Mouse (Mus musculus) testis, postnatal 10 days (tissue): ENCODE measurements around the gene Tnfaip2.

Experiments
- DNase-seq: peaks from one replicate; pipeline ENCODE4 v3.0.0; 2021; ENCODE audit warnings: low spot score

The Tnfaip2 gene

DNA sequence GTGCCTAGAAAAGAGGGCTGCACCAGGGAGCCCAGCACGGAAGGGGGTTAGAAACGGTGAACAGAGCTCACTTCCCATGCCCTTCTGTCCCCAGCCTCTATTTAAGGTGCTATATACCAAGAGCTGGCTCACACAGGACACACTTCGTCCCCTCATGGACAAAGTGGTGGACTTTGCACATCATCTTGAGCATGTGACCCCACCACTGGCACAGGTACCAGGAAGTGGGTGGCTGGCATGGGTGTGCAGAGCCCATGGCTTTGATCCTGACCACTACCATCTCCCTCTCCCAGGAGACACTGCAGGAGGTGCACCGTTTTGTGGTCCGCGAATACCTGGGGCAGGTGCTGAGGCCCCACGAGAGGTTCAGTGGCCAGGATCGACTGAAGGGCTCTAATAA, 13.9 kb upstream of the Tnfaip2 start:
- no peak for DNase-seq

DNA sequence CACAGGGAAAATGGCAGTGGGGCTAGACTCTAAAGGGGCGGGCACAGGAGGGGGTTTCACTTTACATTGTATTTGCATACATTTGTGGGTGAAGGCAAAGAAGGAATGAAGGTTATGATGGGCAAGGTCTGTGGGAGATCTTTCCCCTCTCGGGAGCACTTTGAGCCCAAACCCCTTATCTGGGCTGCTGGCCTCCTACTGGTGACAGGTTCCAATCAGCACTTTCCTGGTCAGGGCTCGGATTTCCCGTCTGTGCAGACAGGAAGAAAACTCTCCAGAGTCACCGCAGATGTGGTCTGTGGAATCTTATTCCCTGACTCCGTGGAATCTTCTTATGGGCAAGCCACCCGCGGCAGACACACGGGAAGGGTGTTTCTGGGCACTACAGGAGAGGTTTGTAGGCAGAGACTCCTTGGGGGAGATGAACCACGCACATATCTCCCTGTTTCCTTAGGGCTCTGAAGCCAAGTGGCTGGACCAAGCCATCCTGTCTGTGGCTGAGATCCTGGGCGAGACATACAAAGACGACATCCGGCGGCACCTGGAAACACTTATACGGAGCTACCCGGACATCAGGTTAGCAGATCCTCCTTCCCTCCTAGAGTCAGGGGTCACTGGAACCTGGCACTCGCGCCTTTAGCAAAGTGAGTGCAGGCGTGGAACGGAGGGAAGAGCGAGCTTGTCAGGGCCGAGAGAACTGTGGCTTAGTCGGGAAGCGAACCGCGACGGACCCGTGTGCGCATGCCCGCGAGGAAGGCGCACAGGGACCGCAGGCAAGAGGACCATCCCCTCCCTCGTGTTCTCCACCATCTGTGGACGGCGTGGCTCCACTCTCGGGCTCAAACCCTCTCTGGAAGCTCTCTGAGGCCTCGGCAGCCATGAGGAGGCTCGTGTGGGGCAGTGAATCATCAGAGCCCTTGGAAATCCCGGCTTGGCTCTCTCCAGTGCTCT, 13.0 kb upstream of the Tnfaip2 start:
- DNase-seq = no peak

DNA sequence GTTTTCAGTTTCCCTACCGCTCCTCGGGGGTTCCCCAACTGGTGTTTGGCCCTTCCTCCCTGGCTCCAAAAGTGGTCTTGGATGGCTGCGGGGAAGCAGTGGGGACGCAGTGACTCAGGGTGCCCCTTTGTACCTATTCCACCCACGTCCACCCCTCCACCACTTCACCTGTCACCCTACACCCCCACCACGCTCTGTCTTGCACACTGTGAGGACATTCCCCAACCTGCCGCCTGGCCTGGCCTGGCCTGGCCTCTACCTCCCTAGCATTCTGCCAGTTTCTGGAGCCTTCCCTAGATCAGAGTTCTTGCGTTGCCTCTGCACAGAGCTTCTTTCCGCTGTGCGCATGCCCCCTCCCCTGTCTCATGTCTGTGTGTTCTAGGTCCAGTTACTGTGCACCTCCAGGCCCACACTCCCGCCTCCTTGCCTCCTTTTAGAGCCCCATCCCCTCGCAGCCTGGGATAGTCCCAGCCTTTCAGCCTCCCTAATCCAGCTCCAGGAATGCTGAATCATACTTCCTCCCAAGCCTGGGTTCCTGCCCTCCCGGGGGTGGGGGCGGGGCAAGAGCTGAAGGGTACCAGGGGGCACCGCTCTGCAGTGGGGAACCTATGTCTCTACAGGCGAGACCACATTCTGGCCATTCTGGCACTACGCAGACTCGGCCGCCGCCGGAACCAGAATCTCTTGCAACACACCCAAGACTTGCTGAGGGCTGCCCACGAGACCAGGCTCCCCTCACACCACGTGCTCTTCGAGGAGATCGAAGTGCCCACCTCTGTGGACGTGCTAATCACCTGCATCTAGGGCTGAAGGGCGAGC, 12.0 kb upstream of the Tnfaip2 start:
- no peak for DNase-seq

DNA sequence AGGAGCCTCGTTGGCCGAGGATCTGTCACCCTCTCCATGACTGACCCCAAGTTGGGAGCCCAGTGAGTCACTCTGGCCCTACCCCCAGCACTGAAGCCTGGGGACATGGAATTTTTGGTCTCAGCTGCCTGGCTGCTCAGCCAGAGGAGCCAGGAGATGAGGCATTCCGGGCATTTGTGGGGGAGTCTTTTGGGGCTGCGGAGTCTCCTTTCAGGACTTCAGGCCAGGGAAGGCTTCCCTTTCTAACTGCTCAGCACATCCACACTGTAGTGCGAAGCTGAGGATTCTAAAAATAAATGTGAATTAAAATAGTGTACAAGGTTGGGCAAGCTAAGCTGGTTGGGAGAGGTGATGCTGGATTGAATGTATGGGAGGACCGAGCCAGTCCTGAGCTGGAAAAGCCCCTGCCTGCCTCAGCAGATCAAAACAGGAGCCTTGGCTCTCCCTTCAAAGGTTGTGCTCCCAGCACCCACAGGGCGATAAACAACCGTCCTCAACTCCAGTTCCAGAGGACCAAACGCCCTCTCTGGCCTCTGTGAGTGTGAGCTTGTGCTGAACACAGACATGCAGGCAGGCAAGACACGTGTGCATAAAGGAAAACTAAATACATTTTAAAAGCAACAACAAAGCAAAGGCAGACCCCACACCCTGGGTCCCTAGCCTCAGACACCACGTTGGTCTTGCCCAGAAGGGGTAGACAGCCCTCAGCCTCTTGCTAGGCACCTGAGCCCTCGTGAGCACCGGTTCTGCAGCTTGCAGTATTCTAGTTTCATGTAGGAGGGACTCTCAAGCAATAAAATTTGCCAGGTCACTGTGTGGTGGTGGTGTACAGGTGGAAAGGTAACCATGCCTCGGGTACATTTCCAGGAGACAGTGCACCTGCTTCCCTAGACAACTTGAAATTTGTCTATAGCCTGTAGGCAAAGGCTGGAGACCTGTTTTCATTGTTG, 11.1 kb upstream of the Tnfaip2 start:
- DNase-seq = no peak

DNA sequence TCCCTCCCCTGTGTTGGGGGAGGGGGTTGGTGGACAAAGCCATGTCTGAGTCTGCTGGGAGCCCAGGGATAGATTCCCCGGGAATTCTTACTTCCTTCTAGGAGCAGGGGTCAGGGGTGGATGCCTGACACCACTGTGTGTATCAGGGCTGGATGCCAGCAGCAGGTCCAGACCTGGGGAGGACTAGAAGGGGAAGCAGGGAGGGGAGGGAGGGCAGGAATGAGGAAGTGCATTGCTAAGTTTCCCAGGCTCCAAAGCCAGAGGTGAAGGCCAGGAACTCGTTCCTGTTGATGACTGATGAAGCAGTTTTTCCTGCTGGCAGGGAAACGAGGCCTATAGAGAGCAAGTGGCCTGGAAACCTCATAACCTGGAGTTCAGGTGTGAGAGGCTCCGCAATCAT, 10.2 kb upstream of the Tnfaip2 start:
- no peak for DNase-seq

DNA sequence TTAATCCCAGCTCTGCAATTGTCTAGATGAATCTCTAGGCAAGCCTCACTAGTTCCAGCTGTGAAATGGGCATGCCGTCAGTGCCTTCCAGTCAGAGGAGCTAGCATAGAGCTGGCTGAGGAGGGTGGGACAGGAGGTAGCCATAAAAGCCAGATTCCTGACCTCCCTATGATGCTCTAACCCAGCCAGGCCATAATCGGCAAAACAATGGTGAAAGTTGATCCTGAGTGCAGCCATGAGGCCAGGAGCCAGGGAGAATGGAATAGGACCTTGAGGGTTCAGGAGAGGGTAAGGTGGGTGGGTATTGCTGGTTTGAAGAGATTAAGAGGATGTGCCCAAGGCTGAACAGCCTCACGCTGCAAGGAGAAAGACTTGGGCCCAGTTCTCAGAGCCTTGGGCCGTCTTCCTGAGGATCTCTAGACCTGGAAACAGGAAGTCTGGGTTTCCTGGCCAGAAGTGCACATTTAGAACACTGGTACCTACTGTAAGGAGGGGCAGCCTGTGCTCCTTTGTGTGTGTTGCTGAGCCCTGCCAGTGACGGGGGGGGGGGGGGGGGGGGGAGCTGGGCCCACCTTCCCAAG, 9.4 kb upstream of the Tnfaip2 start:
- DNase-seq = no peak

DNA sequence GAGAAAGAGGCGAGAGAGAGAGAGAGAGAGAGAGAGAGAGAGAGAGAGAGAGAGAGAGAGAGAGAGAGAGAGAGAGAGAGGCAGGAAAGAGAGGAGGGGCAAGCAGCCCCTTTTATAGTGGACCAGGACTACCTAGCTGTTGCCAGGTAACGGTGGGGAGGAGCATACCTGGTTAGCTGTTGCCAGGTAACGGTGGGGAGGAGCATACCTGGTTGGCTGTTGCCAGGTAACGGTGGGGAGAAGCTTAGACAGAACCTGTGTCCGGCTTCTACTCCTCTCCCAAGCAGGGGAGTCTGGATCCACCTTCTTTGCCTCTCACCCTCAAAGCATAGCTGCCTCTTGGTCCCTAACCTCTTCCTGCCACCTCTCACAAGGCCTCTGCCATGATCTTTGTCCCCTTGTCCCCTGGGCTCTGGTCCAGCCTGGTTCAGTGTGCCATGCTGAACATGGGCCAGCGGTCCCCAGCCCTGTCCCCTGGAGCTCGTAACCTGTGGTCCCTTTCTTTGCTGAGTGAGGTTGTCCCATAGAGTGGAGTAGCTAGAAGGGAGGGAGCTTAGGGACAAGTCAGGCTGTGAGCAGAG, 8.0 kb upstream of the Tnfaip2 start:
- no peak for DNase-seq

DNA sequence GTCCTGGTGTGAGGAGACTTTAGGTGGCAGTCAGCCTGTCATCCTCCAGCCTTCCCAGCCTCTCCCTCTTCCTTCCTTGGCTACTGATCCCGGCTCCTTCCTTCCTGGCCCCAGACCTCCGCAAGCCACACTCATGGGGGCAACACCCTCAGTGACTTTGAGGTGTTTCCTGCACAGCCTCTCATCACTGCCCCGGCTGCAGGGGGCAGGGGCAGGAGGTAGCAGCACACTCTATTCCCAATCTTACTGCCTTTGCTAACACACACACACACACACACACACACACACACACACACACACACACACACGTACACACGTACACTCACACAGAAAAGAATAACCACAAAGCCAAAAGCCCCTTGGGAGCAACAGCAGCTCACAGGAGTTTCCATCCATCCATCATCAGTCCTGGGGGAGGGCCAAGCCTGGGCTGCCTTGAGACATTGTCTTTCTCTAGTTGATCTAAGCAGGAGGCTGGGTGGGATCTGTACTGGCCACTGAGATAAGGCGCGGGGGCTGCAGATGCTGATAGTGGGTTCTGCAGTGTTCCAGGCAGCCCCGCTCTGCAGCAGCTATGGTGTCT, 7.4 kb upstream of the Tnfaip2 start:
- no peak for DNase-seq

DNA sequence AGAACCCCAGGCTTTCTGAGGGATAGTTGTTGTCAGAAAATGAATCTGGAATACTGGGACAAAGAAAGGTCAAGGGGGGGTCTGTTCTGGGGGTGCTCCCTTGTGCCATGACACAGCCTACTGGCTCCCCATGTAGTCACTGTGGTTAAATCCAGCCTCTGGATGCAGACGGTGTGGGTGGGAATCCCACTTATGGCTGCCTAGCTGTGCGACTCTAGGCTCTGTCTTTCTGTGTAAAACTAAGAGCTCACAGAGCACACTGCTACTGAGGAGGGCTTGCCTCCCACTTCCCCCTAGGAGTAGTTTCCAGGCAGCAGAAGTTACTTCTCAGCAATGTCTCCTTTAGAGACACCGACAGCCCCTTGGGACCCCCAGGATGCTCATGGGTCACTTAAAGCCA, 6.1 kb upstream of the Tnfaip2 start:
- DNase-seq = no peak

DNA sequence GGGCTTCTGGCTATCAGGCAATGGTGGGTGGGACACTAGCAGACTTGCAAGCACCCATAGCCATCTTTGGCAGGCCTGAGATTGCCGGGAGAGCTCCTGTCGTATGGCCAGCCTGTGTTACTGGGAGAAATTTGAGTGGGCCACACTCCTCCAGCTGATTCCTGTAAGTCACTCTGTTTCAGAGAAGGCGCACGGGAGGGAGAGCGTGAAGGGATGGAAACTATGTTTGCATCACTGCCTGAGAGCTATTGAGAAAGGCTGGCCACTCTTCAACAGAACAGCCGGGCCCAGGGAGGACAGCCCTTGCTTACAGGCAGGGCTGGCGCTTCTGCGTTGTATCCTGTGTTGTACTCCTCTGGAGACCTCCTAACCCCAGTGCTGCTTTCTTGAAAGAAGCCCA, 5.6 kb upstream of the Tnfaip2 start:
- DNase-seq = no peak

DNA sequence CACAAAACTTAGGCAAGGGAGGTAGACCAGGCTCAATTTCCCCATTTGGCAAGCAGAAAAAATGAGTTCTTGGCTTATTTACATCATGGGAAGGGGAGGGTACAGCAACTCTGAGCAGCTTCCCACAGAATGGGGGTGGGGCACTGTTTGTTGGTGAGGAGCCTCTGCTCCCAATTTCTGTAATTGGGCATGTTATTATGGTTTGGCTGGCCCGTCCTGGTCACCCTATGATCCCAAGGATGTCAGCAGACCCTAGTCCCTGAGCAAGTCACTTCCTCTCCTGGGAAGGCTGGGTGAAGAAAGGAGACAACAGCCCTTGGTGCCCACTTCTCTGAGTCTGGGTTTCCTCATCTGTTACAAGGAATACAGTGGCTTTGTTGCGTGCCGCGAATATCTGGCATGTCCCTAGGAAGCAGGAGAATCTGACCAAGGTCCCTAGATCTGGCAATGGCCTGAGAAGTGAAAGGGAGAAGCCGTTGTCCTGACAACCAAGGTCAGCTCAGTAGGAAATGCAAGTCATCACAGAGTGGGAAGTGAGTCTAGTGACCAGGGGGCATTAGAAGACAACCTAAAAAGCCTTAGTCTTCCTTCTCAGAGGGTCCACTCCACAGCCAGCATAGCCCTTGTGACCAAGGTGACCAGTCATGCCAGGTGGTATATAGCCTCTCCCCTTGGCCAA, 4.9 kb upstream of the Tnfaip2 start:
- DNase-seq = no peak

DNA sequence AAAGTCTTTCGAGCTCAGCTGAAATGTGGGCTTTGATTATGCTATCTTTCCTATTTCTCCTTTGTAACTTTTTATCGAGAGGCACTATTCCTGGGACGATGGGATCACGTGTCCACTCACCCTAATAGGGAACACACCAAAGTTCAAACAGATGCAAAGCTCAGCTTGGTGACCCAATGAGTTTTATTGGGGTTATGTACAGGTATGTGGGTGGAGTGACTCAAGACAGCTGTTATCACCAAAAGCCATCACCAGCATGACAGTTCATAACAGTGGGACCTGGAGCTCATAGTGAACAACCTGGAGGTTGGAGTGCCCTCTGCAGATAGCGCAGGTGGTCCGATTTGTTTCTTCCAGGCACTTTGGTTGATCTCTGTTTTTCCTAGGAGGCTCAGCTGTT, 3.4 kb upstream of the Tnfaip2 start:
- no peak for DNase-seq

DNA sequence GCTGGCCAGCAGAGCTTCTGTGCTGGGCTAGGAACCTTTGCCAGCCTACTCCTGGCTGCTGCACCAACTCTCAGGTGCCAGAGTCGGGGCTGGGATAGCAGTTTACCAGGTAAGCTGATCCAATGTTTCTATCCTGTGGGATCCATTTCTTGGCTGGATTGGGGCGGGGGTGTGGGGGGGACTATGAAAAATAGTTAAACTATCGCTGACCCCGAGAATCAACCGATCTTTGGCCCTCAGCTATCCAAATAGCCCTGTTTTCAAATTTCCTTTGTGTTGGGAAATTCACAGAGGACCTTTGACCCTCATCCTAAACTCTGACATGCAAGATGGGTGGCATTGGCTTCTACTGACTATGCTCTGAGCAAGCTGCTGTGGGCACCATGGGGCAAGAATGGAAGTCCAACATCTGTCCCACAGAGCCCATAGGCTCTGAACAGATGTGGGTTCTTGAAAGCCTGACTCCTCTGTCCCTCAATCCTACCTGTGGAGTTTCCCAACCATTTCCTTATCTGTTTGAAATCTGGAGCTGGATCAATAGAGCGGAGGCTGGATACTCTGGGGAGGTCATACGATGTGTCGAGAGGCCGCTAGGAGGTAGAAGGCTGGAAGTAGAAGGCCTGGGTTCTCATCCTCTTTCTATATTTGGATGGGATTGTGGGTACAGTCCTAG, 1.4 kb upstream of the Tnfaip2 start:
- DNase-seq = no peak

DNA sequence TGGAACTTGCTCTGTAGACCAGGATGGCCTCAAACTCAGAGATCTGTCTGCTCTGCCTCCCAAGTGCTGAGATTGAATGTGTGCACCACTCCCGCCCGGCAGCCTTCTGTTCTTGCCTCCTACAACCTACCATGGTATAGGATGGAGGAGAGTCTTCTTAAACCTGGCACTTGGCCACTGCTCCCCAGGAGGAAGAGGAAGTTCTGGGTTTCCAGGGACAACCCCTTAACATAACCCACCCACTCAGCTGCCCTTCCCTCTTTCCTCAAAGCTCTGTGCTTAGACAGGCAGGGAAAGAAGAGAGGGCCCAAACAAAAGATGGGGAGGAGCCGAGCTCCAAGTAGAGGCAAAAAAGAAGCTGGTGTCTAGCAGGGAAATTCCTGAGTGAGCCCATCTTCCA, 746 bp upstream of the Tnfaip2 start:
- no peak for DNase-seq

DNA sequence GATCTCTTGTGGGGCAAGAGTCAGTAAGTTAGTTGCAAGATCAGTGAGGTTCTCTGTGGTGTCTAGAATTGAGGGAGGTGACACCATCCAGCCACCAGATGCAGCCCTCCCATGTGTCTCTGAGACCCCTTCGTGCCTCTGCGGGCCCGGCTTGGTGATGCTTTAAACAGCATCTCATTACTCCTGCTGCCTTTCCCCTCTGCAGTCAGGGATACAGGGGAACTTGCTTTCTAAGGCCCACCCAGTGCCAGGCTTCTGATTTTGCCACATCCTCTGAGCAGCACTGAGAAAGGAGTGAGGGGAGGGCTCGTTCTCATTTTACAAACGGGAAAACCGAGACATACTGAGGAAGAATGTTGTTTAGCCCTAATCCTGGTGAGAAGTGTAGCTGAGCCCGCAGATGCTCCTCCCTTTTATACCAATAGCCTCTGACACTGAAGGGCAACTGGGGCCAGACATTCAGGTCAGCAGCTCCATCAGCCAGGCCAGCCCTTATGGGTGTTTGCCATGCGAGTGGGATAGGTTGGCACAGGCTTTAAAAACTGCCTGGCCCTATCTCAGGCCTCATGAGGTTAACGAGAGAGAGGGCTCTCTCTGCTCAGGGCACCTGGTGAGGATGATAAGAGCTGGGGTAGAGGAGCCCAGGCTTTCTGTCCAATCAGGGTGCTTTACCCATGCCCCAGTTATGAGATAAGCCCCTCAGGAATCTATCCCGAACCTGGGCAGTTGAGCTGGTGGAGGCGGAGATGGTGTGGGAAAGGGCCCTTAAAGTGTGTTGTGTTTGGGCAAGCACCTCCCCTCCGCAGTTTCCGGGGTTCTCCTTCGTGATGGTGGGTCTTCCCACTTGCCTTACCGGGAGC, 972 bp downstream of the Tnfaip2 start:
- no peak for DNase-seq

DNA sequence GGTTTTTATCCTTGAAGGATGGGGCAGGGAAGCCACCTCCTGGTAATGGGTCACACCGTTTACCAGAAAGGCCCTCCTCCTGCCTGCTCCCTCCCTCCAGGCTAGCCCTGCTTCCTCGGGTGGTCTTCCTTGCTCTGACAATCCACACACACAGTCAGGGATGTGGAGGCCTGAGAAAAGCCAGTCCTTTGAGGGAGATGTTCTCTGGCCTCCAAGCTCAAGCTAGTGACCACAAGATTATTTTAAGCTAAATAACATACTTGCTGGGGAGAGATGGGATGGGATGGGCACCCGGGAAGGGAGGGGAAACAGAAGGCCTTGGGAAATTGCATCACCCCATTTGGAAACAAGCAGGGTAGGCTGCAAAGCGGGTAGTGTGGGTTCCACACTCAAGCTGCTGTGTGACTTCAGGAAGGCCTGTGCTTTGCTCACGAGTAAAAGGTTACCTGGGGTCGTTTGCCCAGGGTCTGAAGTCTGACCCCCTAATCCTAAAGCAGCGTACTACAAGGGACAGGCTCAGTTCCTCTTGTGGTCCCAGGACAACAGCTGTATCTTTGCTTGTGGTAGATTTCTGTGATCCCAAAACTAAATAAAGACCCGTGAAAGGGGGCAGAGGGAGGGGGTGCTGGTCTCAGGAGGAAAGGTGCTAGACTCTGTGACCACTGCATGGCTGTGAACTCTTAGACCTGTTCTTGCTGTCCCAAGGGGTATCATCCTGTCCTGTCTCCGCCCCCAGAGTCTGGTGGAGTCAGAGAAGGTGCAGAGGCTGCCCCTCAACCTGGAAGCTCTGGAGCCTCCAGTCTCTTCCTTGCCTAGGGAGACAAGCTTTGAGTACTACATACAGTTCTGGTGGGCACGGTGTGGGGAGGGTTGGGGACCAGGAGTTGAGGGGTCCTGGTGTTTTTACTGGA, 1.9 kb downstream of the Tnfaip2 start:
- DNase-seq = no peak

DNA sequence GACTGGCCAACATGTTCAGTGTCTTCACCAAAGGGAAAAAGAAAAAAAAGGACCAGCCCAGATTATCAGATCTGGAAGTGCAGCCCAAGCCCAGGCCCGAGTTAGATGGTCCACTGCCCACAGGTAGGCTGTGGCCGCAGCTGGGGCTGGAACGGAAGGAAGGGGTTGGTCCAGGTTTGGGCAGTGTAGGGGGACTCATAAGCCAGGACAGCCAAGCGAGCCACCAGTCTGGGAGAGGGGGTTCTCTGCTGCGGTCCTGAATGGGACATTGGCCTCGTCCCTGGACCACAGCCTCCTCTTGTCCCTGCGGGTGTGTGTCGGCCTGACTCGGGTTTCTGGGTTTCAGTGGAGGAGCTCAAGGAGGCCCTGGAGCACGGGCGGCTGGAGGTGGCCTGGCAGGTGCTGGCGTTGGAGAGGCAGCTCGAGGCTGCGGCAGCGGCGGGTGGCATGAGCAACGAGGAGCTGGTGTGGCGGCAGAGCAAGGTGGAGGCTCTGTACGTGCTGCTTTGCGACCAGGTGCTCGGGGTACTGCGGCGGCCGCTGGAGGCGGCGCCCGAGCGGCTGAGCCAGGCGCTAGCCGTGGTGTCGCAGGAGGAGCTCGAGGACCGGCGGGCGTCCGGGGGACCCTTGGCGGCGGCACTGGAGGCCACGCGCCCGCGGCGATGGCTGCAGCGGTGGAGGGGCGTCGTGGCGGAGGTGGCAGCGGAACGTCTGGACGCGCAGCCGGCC, 3.1 kb downstream of the Tnfaip2 start:
- DNase-seq = no peak
